Mouse (Mus musculus) midbrain, embryonic 16.5 days (tissue): Measurements from ENCODE around the gene Samd7. TPM values are rescaled to one million over a fixed set of nuclear protein-coding genes. Genes with fewer than 3 reads are reported as not detected.

ENCODE experiments used
- ATAC-seq: fragments of 200-750 bp; cut with Nextera tagmentation; 2 replicates; pipeline ENCODE4 v1.8.0; 2017; ENCODE audit warnings: moderate TSS enrichment
- H3K27ac ChIP-seq: fragments of 300-500 bp; sonication (generic); 2 replicates; pipeline ENCODE4 v1.5.1; 2014; ENCODE audit warnings: mild to moderate bottlenecking, low read length, mixed read lengths
- H3K27me3 ChIP-seq: fragments of 300-500 bp; sonication (generic); 2 replicates; pipeline ENCODE4 v1.6.1; 2014; ENCODE audit warnings: low read depth, low read length, mixed read lengths; ENCODE audit not compliant: control insufficient read depth, insufficient read depth
- H3K36me3 ChIP-seq: fragments of 300-500 bp; sonication (generic); 2 replicates; pipeline ENCODE4 v1.6.1; 2014; ENCODE audit warnings: mild to moderate bottlenecking, low read length, moderate library complexity, mixed read lengths; ENCODE audit not compliant: control insufficient read depth, insufficient read depth
- H3K4me1 ChIP-seq: fragments of 300-500 bp; sonication (generic); 2 replicates; pipeline ENCODE4 v1.6.1; 2014; ENCODE audit warnings: mild to moderate bottlenecking, low read length, mixed read lengths; ENCODE audit not compliant: control insufficient read depth, insufficient read depth
- H3K4me2 ChIP-seq: fragments of 300-500 bp; sonication (generic); 2 replicates; pipeline ENCODE4 v1.6.1; 2014; ENCODE audit warnings: mild to moderate bottlenecking, low read length, mixed read lengths
- H3K4me3 ChIP-seq: fragments of 300-500 bp; sonication (generic); 2 replicates; pipeline ENCODE4 v1.5.1; 2014; ENCODE audit warnings: low read depth, mild to moderate bottlenecking, low read length, moderate library complexity, mixed read lengths
- H3K9ac ChIP-seq: fragments of 300-500 bp; sonication (generic); 2 replicates; pipeline ENCODE4 v1.6.1; 2014; ENCODE audit warnings: low read depth, low read length, mixed read lengths
- H3K9me3 ChIP-seq: fragments of 300-500 bp; sonication (generic); replicated peaks from 2 replicates; pipeline ENCODE4 v1.6.1; 2014; ENCODE audit warnings: mild to moderate bottlenecking, low read length, mixed read lengths; ENCODE audit not compliant: control insufficient read depth, poor library complexity, severe bottlenecking
- WGBS: fragments of 180-500 bp; shearing (Covaris S2); extraction: QIAGEN DNeasy Blood & Tissue Kit; methylation state at CpG from one replicate; pipeline ENCODE4 v1.1.7; 2014; 5-methylcytosine and 5-hydroxymethylcytosine counted together
- polyA plus RNA-seq: library from polyadenylated mRNA; unstranded; fragments of >200 nt; fragmentation: Nextera tagmentation; extraction: Ambion mirVana; gene quantifications from 2 replicates; pipeline ENCODE4 v1.2.1, GENCODE M21; 2015

Gene Samd7
- polyA plus RNA-seq, 1 experiment from 2014 or later: 0.05 TPM

DNA sequence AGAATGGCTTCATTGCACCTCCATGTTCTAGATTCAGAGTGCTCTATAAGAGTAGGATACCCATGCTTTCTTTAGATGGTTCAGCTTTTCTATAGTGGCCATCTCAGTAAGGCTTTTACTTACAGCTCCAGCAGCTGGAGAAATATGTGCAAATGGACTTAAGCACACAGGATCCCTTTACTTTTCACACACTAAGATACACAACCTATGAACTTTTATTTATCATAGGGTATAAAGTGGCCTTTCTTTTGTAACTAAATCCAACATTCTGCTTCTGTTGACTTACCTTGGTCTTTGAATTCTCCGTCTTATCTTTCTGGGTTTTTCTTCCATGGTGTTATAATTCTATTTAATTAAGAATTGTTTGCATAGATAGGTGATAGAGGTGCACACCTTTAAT lies 25.5 kb downstream of the Samd7 start:
- Histone ChIP-seq H3K9ac (no peak overlapping the region), H3K9me3 (no peaks in the 10 kb centered on the region), H3K27me3 (no peaks in the 10 kb centered on the region), H3K4me2 (no peak overlapping the region), H3K36me3 (no peaks in the 10 kb centered on the region), H3K4me3 (no peak overlapping the region), H3K4me1 (no peaks in the 10 kb centered on the region), H3K27ac (no peak overlapping the region)
- ATAC-seq: no peak
- WGBS: 96% methylated on average over 1 of the region's 1 CpGs

DNA sequence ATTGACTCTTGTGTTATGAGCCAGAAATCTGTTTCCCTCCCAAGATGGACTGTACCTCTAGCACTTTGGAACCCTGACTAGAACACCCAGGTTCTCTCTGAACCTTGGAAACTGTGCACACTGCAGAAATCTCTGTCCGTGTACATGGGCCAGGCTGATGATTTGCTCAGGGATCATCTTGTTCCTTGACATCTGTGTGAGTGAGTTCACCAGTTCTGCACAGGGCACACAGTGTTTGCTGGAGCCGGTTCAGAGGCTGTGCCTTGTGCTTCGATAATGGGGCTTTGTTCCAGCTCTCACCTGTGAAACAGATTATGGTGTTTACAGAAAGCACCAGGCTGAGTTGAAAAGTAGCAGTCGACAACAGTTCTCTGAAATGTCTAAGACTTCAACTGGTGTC lies 26.5 kb downstream of the Samd7 start:
- no peak overlapping the region for H3K27ac ChIP-seq
- no peaks in the 10 kb centered on the region for H3K4me1 ChIP-seq
- ATAC-seq: no peak
- H3K4me2 ChIP-seq: no peak overlapping the region
- H3K9me3 ChIP-seq: no peaks in the 10 kb centered on the region
- 70% methylated on average over 4 of the region's 4 CpGs for WGBS
- no peak overlapping the region for H3K4me3 ChIP-seq
- no peak overlapping the region for H3K9ac ChIP-seq
- no peaks in the 10 kb centered on the region for H3K27me3 ChIP-seq
- H3K36me3 ChIP-seq: no peaks in the 10 kb centered on the region

DNA sequence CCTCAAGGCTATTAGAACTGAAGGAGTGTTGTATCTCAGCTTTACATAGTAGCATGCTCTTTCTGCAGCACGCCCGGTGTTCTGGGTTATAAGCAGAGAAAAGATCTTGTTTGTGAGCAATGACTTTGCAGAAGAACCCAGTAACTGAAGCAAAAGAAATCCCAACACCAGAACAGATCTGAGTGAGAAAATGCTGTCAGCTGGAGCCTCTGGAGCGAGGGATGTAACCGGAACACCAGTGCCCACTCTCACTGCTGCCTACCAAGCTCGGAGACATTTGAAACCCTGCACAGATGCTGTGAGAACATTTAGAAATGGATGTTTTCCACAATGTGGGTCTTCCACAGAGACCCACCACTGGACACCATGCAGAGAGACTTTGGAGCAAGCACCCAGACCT lies 28.6 kb downstream of the Samd7 start:
- Histone ChIP-seq H3K4me1 (no peaks in the 10 kb centered on the region), H3K4me3 (no peak overlapping the region), H3K27ac (no peak overlapping the region), H3K36me3 (no peaks in the 10 kb centered on the region), H3K4me2 (no peak overlapping the region), H3K27me3 (no peaks in the 10 kb centered on the region), H3K9me3 (no peaks in the 10 kb centered on the region), H3K9ac (no peak overlapping the region)
- 91% methylated on average over 5 of the region's 5 CpGs for WGBS
- no peak for ATAC-seq

DNA sequence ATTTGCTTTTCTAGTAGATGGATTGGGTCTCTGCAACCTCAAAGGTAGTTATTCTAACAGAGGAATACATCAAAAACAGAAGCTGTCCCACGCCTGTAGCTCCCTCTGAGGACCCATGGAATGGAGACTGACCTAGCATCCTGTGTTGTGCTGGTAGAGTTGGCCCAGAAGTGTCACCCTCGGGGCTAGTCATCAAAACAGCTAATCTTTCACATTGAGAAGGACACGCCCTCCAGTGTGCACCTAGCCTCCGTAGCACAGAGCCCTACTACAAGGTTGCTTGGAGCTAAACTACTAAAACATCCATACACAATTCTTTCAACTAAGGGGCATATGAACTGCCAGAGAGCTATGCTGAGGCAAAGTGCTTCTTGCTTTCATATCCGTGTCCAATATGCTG lies 31.9 kb downstream of the Samd7 start:
- 77% methylated on average over 5 of the region's 5 CpGs for WGBS
- no peak overlapping the region for H3K9ac ChIP-seq
- H3K36me3 ChIP-seq: no peaks in the 10 kb centered on the region
- no peak for ATAC-seq
- no peak overlapping the region for H3K4me2 ChIP-seq
- H3K27me3 ChIP-seq: no peaks in the 10 kb centered on the region
- no peak overlapping the region for H3K4me3 ChIP-seq
- no peaks in the 10 kb centered on the region for H3K9me3 ChIP-seq
- no peak overlapping the region for H3K27ac ChIP-seq
- no peaks in the 10 kb centered on the region for H3K4me1 ChIP-seq

DNA sequence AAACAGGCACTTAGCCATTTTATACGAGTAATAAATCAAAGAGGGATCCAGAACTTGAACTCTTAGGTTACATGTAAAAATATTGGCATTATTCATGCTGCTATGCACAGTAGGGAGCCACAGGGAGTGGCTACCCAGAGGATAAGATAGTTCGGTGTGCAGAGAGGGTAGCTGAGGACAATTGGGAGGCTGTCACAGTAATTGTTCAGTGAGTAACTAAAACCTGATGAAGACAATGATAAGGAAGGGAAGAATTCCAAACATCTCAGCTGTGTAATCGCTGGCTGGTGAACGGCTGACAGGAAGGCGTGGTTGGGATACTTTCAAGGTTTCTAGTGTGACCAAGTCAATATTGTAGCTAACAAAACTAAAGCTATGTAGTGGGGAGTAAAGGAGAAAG lies 42.4 kb downstream of the Samd7 start:
- no peak for ATAC-seq
- no peak overlapping the region for H3K4me3 ChIP-seq
- H3K27me3 ChIP-seq: no peaks in the 10 kb centered on the region
- H3K36me3 ChIP-seq: no peaks in the 10 kb centered on the region
- H3K27ac ChIP-seq: no peak overlapping the region
- no peaks in the 10 kb centered on the region for H3K9me3 ChIP-seq
- WGBS: 30% methylated on average over 5 of the region's 5 CpGs
- H3K9ac ChIP-seq: no peak overlapping the region
- H3K4me1 ChIP-seq: no peaks in the 10 kb centered on the region; the same call in 1 of the 2 replicates
- H3K4me2 ChIP-seq: no peak overlapping the region

- under 1% methylated on average over 57 of the region's 62 CpGs for WGBS
- H3K4me1 ChIP-seq: peaks cover 8% of the 10 kb centered on the region
- H3K36me3 ChIP-seq: no peaks in the 10 kb centered on the region
- H3K4me2 ChIP-seq: peak within 1 kb of the TSS; percentile 58
- H3K27ac ChIP-seq: peak within 1 kb of the TSS; percentile 95
- peak within 1 kb of the TSS; percentile 79 for H3K4me3 ChIP-seq
- ATAC-seq: peak; percentile 99
- no peaks in the 10 kb centered on the region for H3K9me3 ChIP-seq
- no peaks in the 10 kb centered on the region for H3K27me3 ChIP-seq
- H3K9ac ChIP-seq: peak within 1 kb of the TSS; percentile 98
Observed at GRCm38 (mm10) chr3:30792737-30793402, 46.8 kb downstream of the Samd7 start, which contains the start of gene Sec62. Gene Sec62, plus strand, starts transcription at chr3:30792875.

DNA sequence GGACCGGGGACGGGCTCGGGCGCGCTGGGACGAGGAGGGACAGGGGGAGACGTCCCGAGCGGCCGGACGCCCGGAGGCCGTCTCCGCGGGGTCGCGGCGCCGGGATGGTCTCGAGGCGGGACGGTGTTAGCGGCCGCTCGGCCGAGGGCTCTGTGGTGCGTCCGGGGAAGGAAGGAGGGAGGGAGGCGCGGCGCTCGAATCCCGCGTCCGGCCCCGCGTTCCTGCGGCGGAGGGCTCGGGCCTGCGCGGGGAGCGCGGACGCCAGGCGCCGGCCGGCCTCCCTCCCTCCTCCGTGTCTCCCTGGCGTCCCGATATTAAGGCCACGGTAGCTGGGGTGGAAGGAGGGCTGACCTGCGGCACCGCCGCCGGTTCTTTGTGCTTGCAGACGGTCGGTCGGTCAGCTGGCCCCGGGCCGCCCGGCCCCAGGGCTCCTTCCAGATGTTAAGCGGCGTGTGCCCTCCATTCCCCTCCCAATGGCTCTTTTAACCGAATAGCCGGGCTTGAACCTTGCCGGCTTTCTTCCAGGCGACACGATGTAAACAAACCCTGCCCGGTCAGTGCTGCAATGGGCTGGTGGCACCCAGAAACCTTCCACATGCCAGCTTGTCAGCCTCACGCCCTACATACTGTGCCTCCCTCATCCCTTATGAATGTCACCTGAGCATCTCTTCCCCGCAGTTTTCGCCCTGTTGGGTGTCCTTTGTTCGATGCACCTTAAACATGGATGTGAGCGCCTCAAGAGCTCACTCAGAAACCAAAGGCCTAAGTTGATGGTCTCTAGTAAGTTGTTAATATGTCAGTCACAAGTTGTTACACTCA lies 47.5 kb downstream of the Samd7 start:
- Histone ChIP-seq H3K4me1 (peaks cover 8% of the 10 kb centered on the region), H3K9me3 (no peaks in the 10 kb centered on the region), H3K27me3 (no peaks in the 10 kb centered on the region), H3K9ac (peak overlapping the region; percentile 98), H3K4me2 (peak overlapping the region; percentile 58), H3K4me3 (peak overlapping the region; percentile 79), H3K27ac (peak overlapping the region; percentile 95), H3K36me3 (no peaks in the 10 kb centered on the region)
- peak; percentile 89 for ATAC-seq
- under 1% methylated on average over 65 of the region's 75 CpGs for WGBS

- 96% methylated on average over 3 of the region's 3 CpGs for WGBS
- no peak overlapping the region for H3K4me3 ChIP-seq
- no peaks in the 10 kb centered on the region for H3K4me1 ChIP-seq
- H3K9ac ChIP-seq: no peak overlapping the region
- no peak overlapping the region for H3K27ac ChIP-seq
- no peak for ATAC-seq
- no peak overlapping the region for H3K4me2 ChIP-seq
- H3K9me3 ChIP-seq: no peaks in the 10 kb centered on the region
- H3K36me3 ChIP-seq: peaks cover 10% of the 10 kb centered on the region; the same call in 1 of the 2 replicates
- no peaks in the 10 kb centered on the region for H3K27me3 ChIP-seq
Observed at GRCm38 (mm10) chr3:30802171-30802570, 56.1 kb downstream of the Samd7 start.

DNA sequence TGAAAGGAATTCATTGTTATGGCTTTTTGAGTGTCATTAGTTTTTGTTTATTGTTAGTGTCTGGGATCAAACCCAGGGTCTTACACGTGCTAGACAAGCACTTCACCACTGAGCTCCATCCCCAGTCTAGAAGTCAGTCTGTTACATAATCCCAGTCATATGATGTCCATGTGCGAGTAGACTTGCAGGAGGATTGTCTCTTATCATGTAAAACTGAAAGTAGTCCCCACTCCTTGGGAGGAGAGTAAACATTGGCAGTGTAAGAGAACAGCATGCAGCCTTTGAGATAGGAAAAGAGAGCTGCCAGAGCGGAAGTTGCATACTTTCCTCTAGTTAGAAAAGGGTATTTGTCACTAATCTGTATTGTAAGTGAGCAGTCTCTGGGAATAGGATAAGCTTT lies 66.8 kb downstream of the Samd7 start:
- H3K4me3 ChIP-seq: no peak overlapping the region
- no peaks in the 10 kb centered on the region for H3K9me3 ChIP-seq
- H3K4me1 ChIP-seq: no peaks in the 10 kb centered on the region
- ATAC-seq: no peak
- no peak overlapping the region for H3K4me2 ChIP-seq
- 70% methylated on average over 3 of the region's 3 CpGs for WGBS
- H3K9ac ChIP-seq: no peak overlapping the region
- H3K27ac ChIP-seq: no peak overlapping the region
- peaks cover 28% of the 10 kb centered on the region for H3K36me3 ChIP-seq
- no peaks in the 10 kb centered on the region for H3K27me3 ChIP-seq
